30 mouse cellular contexts compared by ENCODE assay signal in genomic region chr6:113737318-113738046, GRCm38 (mm10). TPM values are rescaled to one million over a fixed set of nuclear protein-coding genes. Genes with fewer than 3 reads are reported as not detected.
DNase-seq lines count a peak whose midpoint lies in the region; ATAC-seq and TF ChIP-seq lines count a peak whose summit lies in the region.
"Had no signal": no experiment of that assay in that cellular context is flagged by ENCODE, and none has a peak within 500 bp of the region (broad histone marks: within the 10 kb centered on the region; RNA-seq: fewer than 3 reads in every experiment).

No protein-coding gene starts in this region.

- no peak overlapping the region for H3K4me3 ChIP-seq in kidney, adult 2 months (ENCODE audit: insufficient read depth, low read depth, low read length)
- H3K4me3 ChIP-seq in intestine, embryonic 16.5 days (ENCODE audit: low read length): no peak overlapping the region
- H3K4me3 ChIP-seq in stomach, embryonic 16.5 days (replicated peaks; ENCODE audit: low read length): no peak overlapping the region
- no peak overlapping the region for H3K4me3 ChIP-seq in heart, embryonic 12.5 days
- H3K4me3 ChIP-seq: embryonic facial prominence, embryonic 10.5 days; embryonic facial prominence, embryonic 13.5 days; erythroblast, embryonic 14.5 days; forebrain, embryonic 12.5 days; forebrain, embryonic 15.5 days; heart, embryonic 13.5 days; hindbrain, embryonic 12.5 days; hindbrain, embryonic 15.5 days had no signal

- ATAC-seq in intestine, embryonic 16.5 days: peak; percentile 95
- ATAC-seq in stomach, embryonic 16.5 days (ENCODE audit: insufficient read depth, low FRiP score): 0 out of 2 replicates have a peak, but pooled peaks have one; percentile 42
- no peak for ATAC-seq in heart, embryonic 12.5 days (ENCODE audit: insufficient number of reproducible peaks, low FRiP score)
- ATAC-seq: forebrain, embryonic 15.5 days; Patski had no signal

- DNase-seq in kidney, adult 2 months: peak; percentile 26
- no peak for DNase-seq in kidney, postnatal 10 days
- peak; percentile 26 to 27 for DNase-seq in kidney, postnatal 36 days
- DNase-seq in kidney, adult 18-20 months: no peak
- no peak for DNase-seq in spleen, postnatal 36 days (ENCODE audit: low spot score in 2 of 2)
- DNase-seq: adrenal gland, adult 2 months; adrenal gland, postnatal 25 days; B cell, adult 2 months; cerebellum, adult 11-12 months; cerebellum, adult 8-10 months; cerebellum, postnatal 10 days; cerebellum, postnatal 36 days; embryo, embryonic 11 days; gastrocnemius, postnatal 25 days; heart, adult 18-20 months; heart, postnatal 14 days had no signal

- peak overlapping the region; percentile 18; the same call in 1 of the 2 replicates for H3K9ac ChIP-seq in intestine, embryonic 16.5 days (ENCODE audit: low read depth, low read length)
- no peak overlapping the region for H3K9ac ChIP-seq in stomach, embryonic 16.5 days (ENCODE audit: low read length)
- H3K9ac ChIP-seq in heart, embryonic 12.5 days: no peak overlapping the region
- H3K9ac ChIP-seq: embryonic facial prominence, embryonic 13.5 days; forebrain, embryonic 12.5 days; forebrain, embryonic 15.5 days; heart, embryonic 13.5 days; hindbrain, embryonic 12.5 days; hindbrain, embryonic 15.5 days had no signal

- 76% methylated on average over 9 of the region's 9 CpGs for WGBS in kidney, adult 2 months
- WGBS in intestine, embryonic 16.5 days: 76% methylated on average over 9 of the region's 9 CpGs
- whole genome bisulfite sequencing in stomach, embryonic 16.5 days: 85% methylated on average over 9 of the region's 9 CpGs
- WGBS in heart, embryonic 12.5 days: 80% methylated on average over 9 of the region's 9 CpGs

- peaks cover 3% of the 10 kb centered on the region; the same call in 1 of the 2 replicates for H3K4me1 ChIP-seq in kidney, adult 2 months (ENCODE audit: control insufficient read depth, insufficient read depth, low read length)
- peaks cover 9% of the 10 kb centered on the region; the same call in 1 of the 2 replicates for H3K4me1 ChIP-seq in intestine, embryonic 16.5 days (ENCODE audit: control insufficient read depth, insufficient read depth, low read length)
- peaks cover 9% of the 10 kb centered on the region for H3K4me1 ChIP-seq in stomach, embryonic 16.5 days (ENCODE audit: control insufficient read depth, insufficient read depth, low read length)
- H3K4me1 ChIP-seq in heart, embryonic 12.5 days (replicated peaks): peaks cover 11% of the 10 kb centered on the region

- no peak overlapping the region for H3K27ac ChIP-seq in kidney, adult 2 months (ENCODE audit: insufficient read depth, low read depth, low read length)
- H3K27ac ChIP-seq in intestine, embryonic 16.5 days (ENCODE audit: low read length): peak overlapping the region; percentile 72
- no peak overlapping the region; the same call in 1 of the 2 replicates for H3K27ac ChIP-seq in stomach, embryonic 16.5 days (ENCODE audit: low read length)
- H3K27ac ChIP-seq in heart, embryonic 12.5 days (ENCODE audit: poor library complexity, severe bottlenecking): no peak overlapping the region
- H3K27ac ChIP-seq: embryonic facial prominence, embryonic 10.5 days; embryonic facial prominence, embryonic 13.5 days; forebrain, embryonic 12.5 days; forebrain, embryonic 15.5 days; heart, embryonic 13.5 days; hindbrain, embryonic 12.5 days; hindbrain, embryonic 15.5 days had no signal

- no peaks in the 10 kb centered on the region for H3K27me3 ChIP-seq in kidney, adult 2 months (replicated peaks; ENCODE audit: control insufficient read depth, insufficient read depth, low read length)
- no peaks in the 10 kb centered on the region for H3K27me3 ChIP-seq in intestine, embryonic 16.5 days (replicated peaks; ENCODE audit: control insufficient read depth, insufficient read depth, low read length)
- no peaks in the 10 kb centered on the region for H3K27me3 ChIP-seq in stomach, embryonic 16.5 days (ENCODE audit: control insufficient read depth, insufficient read depth, low read length)
- no peaks in the 10 kb centered on the region for H3K27me3 ChIP-seq in heart, embryonic 12.5 days (replicated peaks)
- H3K27me3 ChIP-seq: embryonic facial prominence, embryonic 13.5 days; forebrain, embryonic 12.5 days; forebrain, embryonic 15.5 days; heart, embryonic 13.5 days; hindbrain, embryonic 12.5 days; hindbrain, embryonic 15.5 days had no signal

- no peak for TF ChIP-seq CTCF in kidney, adult 2 months (conservative IDR thresholded peaks at IDR 0.05; ENCODE audit: insufficient read depth, insufficient read length, low read depth, low read length)

- H3K4me2 ChIP-seq in intestine, embryonic 16.5 days (ENCODE audit: low read depth, low read length): peak overlapping the region; percentile 26
- no peak overlapping the region for H3K4me2 ChIP-seq in stomach, embryonic 16.5 days (ENCODE audit: low read depth, low read length)
- no peak overlapping the region for H3K4me2 ChIP-seq in heart, embryonic 12.5 days
- H3K4me2 ChIP-seq: embryonic facial prominence, embryonic 13.5 days; forebrain, embryonic 12.5 days; forebrain, embryonic 15.5 days; heart, embryonic 13.5 days; hindbrain, embryonic 12.5 days; hindbrain, embryonic 15.5 days had no signal

- TF ChIP-seq POLR2A in kidney, adult 2 months (IDR thresholded peaks at IDR 0.05; ENCODE audit: low read depth, low read length): no peak

- H3K9me3 ChIP-seq in intestine, embryonic 16.5 days (ENCODE audit: control insufficient read depth, low read length): no peaks in the 10 kb centered on the region
- no peaks in the 10 kb centered on the region for H3K9me3 ChIP-seq in stomach, embryonic 16.5 days (replicated peaks; ENCODE audit: control insufficient read depth, low read length)
- no peaks in the 10 kb centered on the region for H3K9me3 ChIP-seq in heart, embryonic 12.5 days (replicated peaks)
- H3K9me3 ChIP-seq: embryonic facial prominence, embryonic 10.5 days; embryonic facial prominence, embryonic 13.5 days; forebrain, embryonic 12.5 days; forebrain, embryonic 15.5 days; G1E; heart, embryonic 13.5 days; hindbrain, embryonic 12.5 days; hindbrain, embryonic 15.5 days had no signal

- H3K36me3 ChIP-seq in kidney, adult 2 months (ENCODE audit: control insufficient read depth, insufficient read depth, low read length): no peaks in the 10 kb centered on the region
- H3K36me3 ChIP-seq in intestine, embryonic 16.5 days (ENCODE audit: control insufficient read depth, insufficient read depth, low read length): peaks cover 10% of the 10 kb centered on the region
- peaks cover 25% of the 10 kb centered on the region for H3K36me3 ChIP-seq in stomach, embryonic 16.5 days (ENCODE audit: control insufficient read depth, insufficient read depth, low read length)
- H3K36me3 ChIP-seq in heart, embryonic 12.5 days: peaks cover 56% of the 10 kb centered on the region

RNA-seq across cellular contexts. Expression of gene Sec13, which starts 3.1 kb away (rescaled TPM):
- polyA plus RNA-seq in kidney, adult 2 months (2012; rRNA removed): 140 and 155 TPM in 2 replicates
- polyA plus RNA-seq in intestine, embryonic 16.5 days (2015; fragmentation: Nextera tagmentation; extraction: Ambion mirVana): 307 and 317 TPM in 2 replicates
- 244 TPM in 2 replicates for polyA plus RNA-seq in stomach, embryonic 16.5 days (2015; fragmentation: Nextera tagmentation; extraction: Ambion mirVana)
- polyA plus RNA-seq in heart, embryonic 12.5 days (2016; fragmentation: Nextera tagmentation; extraction: Ambion mirVana): 208 and 211 TPM in 2 replicates

RNA-seq across cellular contexts. Expression of gene Ghrl, which starts 17.8 kb away (rescaled TPM):
- 0.09 TPM in 1 of 2 replicates, not detected in the other for polyA plus RNA-seq in kidney, adult 2 months (2012; rRNA removed)
- polyA plus RNA-seq in intestine, embryonic 16.5 days (2015; fragmentation: Nextera tagmentation; extraction: Ambion mirVana): 169 and 177 TPM in 2 replicates
- polyA plus RNA-seq in stomach, embryonic 16.5 days (2015; fragmentation: Nextera tagmentation; extraction: Ambion mirVana): 40.7 and 53.2 TPM in 2 replicates
- 0.46 TPM in 1 of 2 replicates, not detected in the other for polyA plus RNA-seq in heart, embryonic 12.5 days (2016; fragmentation: Nextera tagmentation; extraction: Ambion mirVana)
- polyA plus RNA-seq: adrenal gland, adult 2 months; embryonic facial prominence, embryonic 10.5 days; erythroblast, embryonic 14.5 days; G1E; gonadal fat pad, adult 2 months; heart, embryonic 13.5 days had no signal

RNA-seq across cellular contexts. Expression of gene Tatdn2, which starts 40.6 kb away (rescaled TPM):
- 32.9 and 35.5 TPM in 2 replicates for polyA plus RNA-seq in kidney, adult 2 months (2012; rRNA removed)
- 0.60 and 0.65 TPM in 2 replicates for polyA plus RNA-seq in intestine, embryonic 16.5 days (2015; fragmentation: Nextera tagmentation; extraction: Ambion mirVana)
- polyA plus RNA-seq in stomach, embryonic 16.5 days (2015; fragmentation: Nextera tagmentation; extraction: Ambion mirVana): 0.58 and 0.72 TPM in 2 replicates
- 0.87 and 1.1 TPM in 2 replicates for polyA plus RNA-seq in heart, embryonic 12.5 days (2016; fragmentation: Nextera tagmentation; extraction: Ambion mirVana)

Comparison
In these comparisons a context has a peak if more than half of its experiments do, and no peak if none do; other contexts are left out.
1. DNase-seq: peak in kidney, adult 2 months (single experiment) and kidney, postnatal 36 days (2 of 2); none in kidney, postnatal 10 days (single experiment), kidney, adult 18-20 months (single experiment) and spleen, postnatal 36 days (0 of 2).
2. RNA of gene Ghrl, which starts 17.8 kb away (polyA plus RNA-seq): 169 to 177 TPM in intestine, embryonic 16.5 days and 40.7 to 53.2 TPM in stomach, embryonic 16.5 days; 0.46 TPM in heart, embryonic 12.5 days and 0.09 TPM in kidney, adult 2 months; every median in the first group is over 10 times any median in the second.
3. RNA of gene Tatdn2, which starts 40.6 kb away (polyA plus RNA-seq): 32.9 to 35.5 TPM in kidney, adult 2 months; 0.87 to 1.1 TPM in heart, embryonic 12.5 days, 0.60 to 0.65 TPM in intestine, embryonic 16.5 days and 0.58 to 0.72 TPM in stomach, embryonic 16.5 days; every median in the first group is over 10 times any median in the second.